Mouse (Mus musculus): ENCODE measurements around the gene Sbno2. TPM values are rescaled to one million over a fixed set of nuclear protein-coding genes. Genes with fewer than 3 reads are reported as not detected.

Sbno2 gene
- polyA plus RNA-seq, 1 experiment from 2014 or later: 8.4 TPM

GRCm38 (mm10) chr10:80120146-80120545 lies 14.8 kb upstream of the Sbno2 start:
- Histone ChIP-seq H3K9ac (ENCODE audit: low read depth, low read length) (no peak overlapping the region), H3K36me3 (ENCODE audit: control insufficient read depth, insufficient read depth, low read length) (peaks cover 13% of the 10 kb centered on the region), H3K4me3 (ENCODE audit: low read depth, low read length) (no peak overlapping the region), H3K4me1 (ENCODE audit: control insufficient read depth, insufficient read depth, low read length) (peaks cover 26% of the 10 kb centered on the region), H3K9me3 (replicated peaks; ENCODE audit: control insufficient read depth, low read length) (no peaks in the 10 kb centered on the region), H3K27ac (ENCODE audit: low read depth, low read length) (no peak overlapping the region), H3K4me2 (0 out of 2 replicates have a peak overlapping the region, but pooled peaks have one; percentile 4), H3K27me3 (ENCODE audit: control insufficient read depth, insufficient read depth, low read length) (no peaks in the 10 kb centered on the region)
- 73% methylated on average over 2 of the region's 2 CpGs for WGBS (ENCODE audit: insufficient replicate concordance)
- ATAC-seq (replicated peaks; ENCODE audit: insufficient number of reproducible peaks, low FRiP score, low TSS enrichment): no peak

DNA sequence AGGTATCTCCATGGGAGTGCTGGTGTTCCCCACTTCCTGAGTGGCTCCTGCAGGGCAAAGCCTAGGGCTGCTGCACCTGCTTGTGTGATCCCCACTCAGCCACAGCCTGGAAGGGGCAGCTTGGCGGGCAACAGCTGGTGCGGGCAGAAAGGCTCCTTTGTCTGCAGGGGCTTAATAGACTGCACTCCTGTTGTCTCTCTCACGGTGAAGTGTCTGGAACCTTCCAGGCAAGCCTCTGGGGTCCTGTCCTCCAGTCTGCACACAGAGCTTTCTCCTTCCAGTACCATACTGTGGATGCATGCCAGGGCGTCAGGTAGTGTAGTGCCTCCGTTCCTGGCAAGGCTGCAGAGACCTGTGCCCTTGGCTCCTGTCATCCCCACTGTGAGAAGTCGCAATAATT lies 13.2 kb upstream of the Sbno2 start:
- Histone ChIP-seq H3K4me3 (ENCODE audit: low read depth, low read length) (peak overlapping the region; percentile 94; the same call in 1 of the 2 replicates), H3K27ac (ENCODE audit: low read depth, low read length) (no peak overlapping the region), H3K9ac (ENCODE audit: low read depth, low read length) (peak overlapping the region; percentile 44), H3K27me3 (ENCODE audit: control insufficient read depth, insufficient read depth, low read length) (no peaks in the 10 kb centered on the region), H3K4me2 (peak overlapping the region; percentile 96), H3K4me1 (ENCODE audit: control insufficient read depth, insufficient read depth, low read length) (peaks cover 24% of the 10 kb centered on the region), H3K9me3 (replicated peaks; ENCODE audit: control insufficient read depth, low read length) (no peaks in the 10 kb centered on the region), H3K36me3 (ENCODE audit: control insufficient read depth, insufficient read depth, low read length) (peaks cover 8% of the 10 kb centered on the region; the same call in 1 of the 2 replicates)
- WGBS (ENCODE audit: insufficient replicate concordance): 90% methylated on average over 6 of the region's 6 CpGs
- ATAC-seq (replicated peaks; ENCODE audit: insufficient number of reproducible peaks, low FRiP score, low TSS enrichment): no peak

DNA sequence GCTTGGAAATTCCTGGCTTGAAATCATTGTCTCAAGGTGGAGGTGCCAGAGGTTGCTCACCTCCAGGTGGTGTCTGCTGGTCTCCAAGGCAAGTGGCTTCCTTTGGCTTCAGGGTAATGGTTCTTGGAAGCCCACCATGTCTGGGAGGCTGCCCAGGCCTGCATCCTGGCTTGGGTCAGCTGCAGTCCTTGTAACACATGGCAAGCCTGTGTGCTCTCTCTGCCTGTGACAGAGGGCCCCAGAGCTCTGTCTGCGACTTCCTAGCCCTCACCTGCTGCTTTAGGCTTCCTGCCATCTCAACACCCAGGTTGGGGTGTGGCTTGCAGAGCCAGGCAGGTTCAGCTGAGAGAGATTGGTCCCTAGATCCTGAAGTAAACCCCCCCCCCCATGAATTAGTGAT lies 12.4 kb upstream of the Sbno2 start:
- Histone ChIP-seq H3K9ac (ENCODE audit: low read depth, low read length) (peak overlapping the region; percentile 94), H3K4me1 (ENCODE audit: control insufficient read depth, insufficient read depth, low read length) (peaks cover 24% of the 10 kb centered on the region), H3K4me3 (ENCODE audit: low read depth, low read length) (peak overlapping the region; percentile 94), H3K9me3 (replicated peaks; ENCODE audit: control insufficient read depth, low read length) (no peaks in the 10 kb centered on the region), H3K27ac (ENCODE audit: low read depth, low read length) (peak overlapping the region; percentile 73), H3K4me2 (peak overlapping the region; percentile 96), H3K27me3 (ENCODE audit: control insufficient read depth, insufficient read depth, low read length) (no peaks in the 10 kb centered on the region), H3K36me3 (ENCODE audit: control insufficient read depth, insufficient read depth, low read length) (peaks cover 8% of the 10 kb centered on the region; the same call in 1 of the 2 replicates)
- ATAC-seq (replicated peaks; ENCODE audit: insufficient number of reproducible peaks, low FRiP score, low TSS enrichment): no peak
- WGBS (ENCODE audit: insufficient replicate concordance): 59% methylated on average over 1 of the region's 1 CpGs

- Histone ChIP-seq H3K9me3 (replicated peaks; ENCODE audit: control insufficient read depth, low read length) (no peaks in the 10 kb centered on the region), H3K36me3 (ENCODE audit: control insufficient read depth, insufficient read depth, low read length) (peaks cover 7% of the 10 kb centered on the region; the same call in 1 of the 2 replicates), H3K27me3 (ENCODE audit: control insufficient read depth, insufficient read depth, low read length) (no peaks in the 10 kb centered on the region), H3K27ac (ENCODE audit: low read depth, low read length) (peak overlapping the region; percentile 73), H3K4me3 (ENCODE audit: low read depth, low read length) (peak overlapping the region; percentile 94), H3K9ac (ENCODE audit: low read depth, low read length) (peak overlapping the region; percentile 94), H3K4me2 (peak overlapping the region; percentile 96), H3K4me1 (ENCODE audit: control insufficient read depth, insufficient read depth, low read length) (peaks cover 24% of the 10 kb centered on the region)
- no peak for ATAC-seq (replicated peaks; ENCODE audit: insufficient number of reproducible peaks, low FRiP score, low TSS enrichment)
- 3% methylated on average over 30 of the region's 30 CpGs for WGBS (ENCODE audit: insufficient replicate concordance)
Measured at GRCm38 (mm10) chr10:80116927-80117691, 11.7 kb upstream of the Sbno2 start.

- Histone ChIP-seq H3K4me1 (ENCODE audit: control insufficient read depth, insufficient read depth, low read length) (peaks cover 24% of the 10 kb centered on the region), H3K9ac (ENCODE audit: low read depth, low read length) (peak overlapping the region; percentile 94), H3K4me3 (ENCODE audit: low read depth, low read length) (peak overlapping the region; percentile 94), H3K9me3 (replicated peaks; ENCODE audit: control insufficient read depth, low read length) (no peaks in the 10 kb centered on the region), H3K4me2 (peak overlapping the region; percentile 96), H3K36me3 (ENCODE audit: control insufficient read depth, insufficient read depth, low read length) (0 out of 2 replicates have a peak, but pooled peaks cover 2% of the 10 kb centered on the region), H3K27me3 (ENCODE audit: control insufficient read depth, insufficient read depth, low read length) (no peaks in the 10 kb centered on the region), H3K27ac (ENCODE audit: low read depth, low read length) (peak overlapping the region; percentile 73)
- under 1% methylated on average over 27 of the region's 27 CpGs for WGBS (ENCODE audit: insufficient replicate concordance)
- ATAC-seq (replicated peaks; ENCODE audit: insufficient number of reproducible peaks, low FRiP score, low TSS enrichment): no peak
Measured at GRCm38 (mm10) chr10:80116563-80116926, 11.2 kb upstream of the Sbno2 start.

DNA sequence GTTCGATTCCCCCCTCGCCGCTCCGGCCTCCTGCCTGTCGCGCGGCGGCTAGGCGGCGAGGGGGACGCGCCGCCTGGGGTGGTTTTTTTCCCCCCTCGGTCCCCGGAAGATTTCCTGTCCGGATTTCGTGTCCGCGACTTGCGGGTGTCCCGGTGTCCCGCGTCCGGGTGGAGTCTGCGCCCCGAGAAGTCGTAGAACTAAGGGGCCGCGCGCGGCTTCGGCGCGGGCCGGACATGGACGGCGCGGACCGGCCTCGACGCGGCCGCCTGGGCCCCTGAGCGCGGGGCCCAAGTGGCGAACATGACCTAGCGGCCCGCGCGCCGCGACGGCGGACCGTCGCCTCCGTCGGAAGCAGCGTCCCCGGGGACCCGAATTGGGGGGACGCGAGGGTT lies 10.6 kb upstream of the Sbno2 start:
- H3K9me3 ChIP-seq (replicated peaks; ENCODE audit: control insufficient read depth, low read length): no peaks in the 10 kb centered on the region
- peak overlapping the region; percentile 96 for H3K4me2 ChIP-seq
- peak overlapping the region; percentile 83 for H3K27ac ChIP-seq (ENCODE audit: low read depth, low read length)
- 0 out of 2 replicates have a peak, but pooled peaks cover 2% of the 10 kb centered on the region for H3K36me3 ChIP-seq (ENCODE audit: control insufficient read depth, insufficient read depth, low read length)
- H3K4me3 ChIP-seq (ENCODE audit: low read depth, low read length): peak overlapping the region; percentile 94
- ATAC-seq (replicated peaks; ENCODE audit: insufficient number of reproducible peaks, low FRiP score, low TSS enrichment): no peak
- peak overlapping the region; percentile 94 for H3K9ac ChIP-seq (ENCODE audit: low read depth, low read length)
- WGBS (ENCODE audit: insufficient replicate concordance): under 1% methylated on average over 63 of the region's 63 CpGs
- H3K27me3 ChIP-seq (ENCODE audit: control insufficient read depth, insufficient read depth, low read length): no peaks in the 10 kb centered on the region
- H3K4me1 ChIP-seq (ENCODE audit: control insufficient read depth, insufficient read depth, low read length): peaks cover 24% of the 10 kb centered on the region

DNA sequence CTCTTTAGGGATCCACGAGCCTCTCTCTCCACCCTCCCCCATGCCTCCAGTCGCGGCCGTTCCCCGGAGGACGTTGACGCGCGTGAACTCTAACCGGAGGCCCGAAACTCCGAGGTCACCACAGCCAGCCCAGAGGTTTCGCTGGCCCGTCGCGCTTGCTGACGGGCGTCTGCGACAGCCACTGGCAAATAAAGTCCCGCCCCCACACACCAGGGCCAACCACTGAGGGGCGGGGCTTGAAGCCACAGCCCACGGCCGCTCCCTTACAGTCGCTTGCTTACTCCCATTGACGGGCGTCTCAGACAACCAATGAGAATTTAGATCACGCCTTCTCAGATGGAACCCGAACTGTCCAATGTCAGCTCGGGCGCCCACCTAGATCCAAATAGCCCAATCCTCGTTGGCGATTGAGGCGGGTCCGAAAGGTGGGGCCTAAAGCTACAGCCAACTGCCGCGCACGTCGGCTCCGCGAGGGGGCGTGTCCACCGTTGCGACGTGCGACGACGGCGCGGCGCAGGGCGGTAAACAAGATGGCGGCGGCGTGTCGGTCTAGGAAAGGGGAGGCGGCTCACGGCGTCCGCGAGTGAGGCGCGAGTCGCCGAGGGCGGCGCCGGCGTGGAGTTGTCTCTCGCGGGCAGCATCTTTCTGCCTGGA lies 10.0 kb upstream of the Sbno2 start, which contains the start of gene Stk11:
Stk11 (plus strand) TSS at position 514 of the 654 bp plus-strand sequence.
- Histone ChIP-seq H3K9ac (ENCODE audit: low read depth, low read length) (peak within 1 kb of the TSS; percentile 94), H3K27me3 (ENCODE audit: control insufficient read depth, insufficient read depth, low read length) (no peaks in the 10 kb centered on the region), H3K4me3 (ENCODE audit: low read depth, low read length) (peak within 1 kb of the TSS; percentile 94), H3K36me3 (ENCODE audit: control insufficient read depth, insufficient read depth, low read length) (0 out of 2 replicates have a peak, but pooled peaks cover 2% of the 10 kb centered on the region), H3K4me2 (peak within 1 kb of the TSS; percentile 96), H3K9me3 (replicated peaks; ENCODE audit: control insufficient read depth, low read length) (no peaks in the 10 kb centered on the region), H3K27ac (ENCODE audit: low read depth, low read length) (peak within 1 kb of the TSS; percentile 90), H3K4me1 (ENCODE audit: control insufficient read depth, insufficient read depth, low read length) (peaks cover 24% of the 10 kb centered on the region)
- ATAC-seq (replicated peaks; ENCODE audit: insufficient number of reproducible peaks, low FRiP score, low TSS enrichment): peak; percentile 97
- WGBS (ENCODE audit: insufficient replicate concordance): under 1% methylated on average over 68 of the region's 70 CpGs

GRCm38 (mm10) chr10:80114341-80115284 lies 9.2 kb upstream of the Sbno2 start:
- H3K9me3 ChIP-seq (replicated peaks; ENCODE audit: control insufficient read depth, low read length): no peaks in the 10 kb centered on the region
- peaks cover 20% of the 10 kb centered on the region for H3K4me1 ChIP-seq (ENCODE audit: control insufficient read depth, insufficient read depth, low read length)
- ATAC-seq (replicated peaks; ENCODE audit: insufficient number of reproducible peaks, low FRiP score, low TSS enrichment): no peak; the same call in 1 of the 2 replicates
- no peaks in the 10 kb centered on the region for H3K27me3 ChIP-seq (ENCODE audit: control insufficient read depth, insufficient read depth, low read length)
- WGBS (ENCODE audit: insufficient replicate concordance): 2% methylated on average over 27 of the region's 27 CpGs
- H3K4me3 ChIP-seq (ENCODE audit: low read depth, low read length): peak overlapping the region; percentile 94
- peak overlapping the region; percentile 90 for H3K27ac ChIP-seq (ENCODE audit: low read depth, low read length)
- 0 out of 2 replicates have a peak, but pooled peaks cover 2% of the 10 kb centered on the region for H3K36me3 ChIP-seq (ENCODE audit: control insufficient read depth, insufficient read depth, low read length)
- H3K9ac ChIP-seq (ENCODE audit: low read depth, low read length): peak overlapping the region; percentile 85
- H3K4me2 ChIP-seq: peak overlapping the region; percentile 73
